Mouse (Mus musculus) heart, adult 8-10 months (tissue): ENCODE results near the gene Pde9a. TPM values are rescaled to one million over a fixed set of nuclear protein-coding genes. Genes with fewer than 3 reads are reported as not detected.

Source experiments
- DNase-seq: peaks from one replicate; pipeline ENCODE4 v3.0.0; 2022; ENCODE audit warnings: low spot score
- total RNA-seq, 4 experiments: library from RNA; stranded (reverse); gene quantifications; 2 replicates each; pipeline ENCODE4 v1.2.4; 2022

Pde9a gene
- total RNA-seq, 4 experiments from 2014 or later = 3.1 to 5.5 (median 4.2) TPM

DNA sequence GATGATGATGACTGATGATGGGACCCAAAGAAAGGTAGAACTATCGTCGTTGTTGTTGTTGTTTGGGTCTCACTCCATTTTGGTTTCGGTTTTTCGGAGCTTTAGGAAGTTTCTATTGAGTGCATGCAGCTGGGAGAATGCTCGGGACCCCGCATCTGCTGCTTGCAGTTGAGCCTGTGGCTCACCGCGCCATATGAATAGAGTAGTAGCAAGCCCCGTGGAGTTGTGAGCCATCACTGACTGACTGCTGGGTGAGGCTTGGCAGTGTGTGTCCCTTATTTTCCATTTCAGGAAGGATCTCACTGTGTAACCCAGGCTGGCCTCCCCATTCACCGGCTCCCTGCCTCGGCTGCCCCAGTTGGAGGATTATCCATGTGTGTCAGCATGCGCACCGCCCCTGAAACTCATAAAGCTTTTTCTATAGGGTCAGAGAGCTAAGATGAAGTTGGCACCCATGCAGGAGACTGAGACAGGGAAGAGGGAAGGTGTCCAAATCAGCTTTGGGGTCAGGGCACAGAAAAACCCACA, 47.5 kb downstream of the Pde9a start:
- no peak for DNase-seq

DNA sequence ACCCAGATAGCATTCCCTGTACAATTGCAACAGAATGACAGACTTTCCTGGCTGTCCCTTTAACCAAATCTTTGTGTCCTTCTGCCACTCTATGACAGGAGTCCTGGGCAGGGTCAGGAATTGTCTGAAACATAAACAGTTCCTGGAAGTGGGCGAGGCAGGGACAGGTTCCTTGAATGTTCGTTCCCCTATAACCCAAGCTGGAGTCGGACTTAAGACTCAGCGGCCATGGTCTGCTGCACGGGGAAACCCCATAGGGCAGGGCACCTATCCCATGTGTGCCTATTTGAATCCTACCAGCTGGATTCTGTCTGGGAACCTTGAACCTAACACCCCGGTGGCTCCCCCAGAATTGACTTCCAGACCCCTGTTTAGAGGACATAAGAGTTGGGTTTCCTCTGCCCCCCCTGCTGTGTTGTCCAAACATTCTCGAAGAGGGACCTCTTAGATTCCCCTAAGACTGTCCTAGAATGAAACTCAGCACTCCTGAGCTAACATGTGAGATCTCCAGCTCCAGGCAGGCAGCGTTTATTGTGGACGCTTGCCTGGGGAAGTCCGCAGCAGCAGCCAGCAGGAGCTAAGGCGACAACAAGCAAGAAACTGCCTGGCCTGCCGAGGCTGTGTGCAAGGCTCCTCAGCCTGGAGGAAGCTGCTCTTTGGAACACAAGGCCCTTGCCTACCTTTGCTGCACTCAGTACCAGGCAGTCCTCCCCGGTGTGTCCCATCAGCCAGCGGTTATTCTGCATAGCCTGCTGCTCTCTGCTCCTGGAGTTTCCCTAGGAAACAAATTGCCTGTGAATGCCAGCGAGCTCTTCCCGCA, 48.2 kb downstream of the Pde9a start:
- DNase-seq = peak; percentile 34

DNA sequence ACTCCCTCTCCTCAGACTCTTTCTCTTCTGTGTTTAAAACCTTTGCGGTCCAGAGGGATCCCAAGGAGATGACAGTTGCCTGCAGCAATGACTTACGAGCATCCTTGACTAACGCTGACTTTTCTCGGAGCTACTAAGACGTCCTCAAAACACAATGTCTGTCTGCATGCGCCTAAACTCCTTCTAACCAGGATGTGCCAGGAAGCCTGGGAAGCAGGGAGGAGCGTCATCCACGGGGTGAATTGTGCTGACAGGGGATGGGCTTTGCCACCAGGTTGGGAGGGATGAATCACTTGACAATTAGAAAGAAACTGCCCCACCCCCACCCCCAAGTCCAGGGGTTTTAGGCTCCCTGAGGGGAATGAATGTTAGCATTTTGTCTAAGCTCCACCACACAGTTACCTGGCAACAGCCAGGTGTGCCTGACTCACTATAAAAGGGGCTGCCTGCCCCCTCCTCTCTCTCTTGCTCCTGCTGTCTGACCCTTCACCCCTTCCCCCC, 48.9 kb downstream of the Pde9a start:
- no peak for DNase-seq

DNA sequence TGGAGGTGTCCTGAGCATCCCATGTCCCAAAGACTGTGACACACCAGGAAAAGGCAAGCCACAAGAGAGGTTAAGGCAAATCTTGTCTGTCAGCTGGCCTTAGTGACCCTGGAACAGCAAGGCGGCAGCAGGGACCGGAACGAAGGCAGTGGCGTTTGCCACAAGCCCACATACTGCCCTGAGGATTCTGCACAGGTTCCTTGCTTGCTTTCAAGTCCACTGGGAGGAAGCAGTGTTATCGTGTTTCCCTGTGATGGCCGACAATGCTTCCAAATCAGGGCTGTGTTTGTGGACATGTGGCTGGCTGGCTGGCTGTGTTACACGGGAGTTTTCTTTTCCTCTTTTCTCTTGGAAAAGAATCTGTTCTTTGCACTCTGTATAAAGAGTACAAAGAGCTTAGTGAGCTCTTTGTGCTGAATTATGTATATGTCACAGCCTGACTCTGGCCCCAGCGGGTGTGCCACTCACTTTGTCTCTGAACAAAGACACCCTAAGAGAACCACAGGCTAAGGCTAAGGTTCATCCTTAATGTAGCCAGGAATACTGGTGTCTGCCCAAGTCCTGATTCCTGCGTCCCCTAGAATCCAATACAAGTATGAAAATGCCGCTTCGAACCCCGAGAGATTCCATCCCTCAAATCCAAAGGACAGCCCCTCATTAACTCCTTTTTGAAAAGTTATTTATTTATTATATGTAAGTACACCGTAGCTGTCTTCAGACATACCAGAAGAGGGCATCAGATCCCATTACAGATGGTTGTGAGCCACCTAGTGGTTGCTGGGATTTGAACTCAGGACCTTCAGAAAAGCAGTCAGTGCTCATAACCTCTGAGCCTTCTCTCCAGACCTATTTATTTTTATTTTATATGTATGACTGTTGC, 50.2 kb downstream of the Pde9a start:
- no peak for DNase-seq

GRCm38 (mm10) chr17:31436814-31437406, 50.9 kb downstream of the Pde9a start:
- no peak for DNase-seq

DNA sequence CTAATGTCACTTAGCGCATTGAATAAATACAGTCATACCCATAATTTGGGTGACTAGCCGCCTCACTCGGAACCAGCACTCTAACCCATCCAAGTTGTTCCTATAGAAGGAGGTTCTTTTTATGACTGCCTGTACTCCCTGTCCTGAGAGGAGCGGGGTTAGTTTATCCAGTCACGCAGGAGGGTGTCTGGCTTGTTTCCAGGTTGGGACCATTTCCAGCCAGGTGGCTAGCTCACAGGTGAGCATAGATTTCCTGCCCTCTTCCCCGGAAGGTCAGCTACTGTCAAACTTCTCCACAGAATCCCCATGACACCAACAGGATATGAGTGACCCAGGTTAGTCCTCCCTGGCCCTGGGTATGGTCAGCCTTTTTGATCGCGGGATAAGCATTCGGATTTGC, 51.5 kb downstream of the Pde9a start:
- no peak for DNase-seq

- DNase-seq = no peak
Observed at GRCm38 (mm10) chr17:31439978-31440377, 54.0 kb downstream of the Pde9a start.

- no peak for DNase-seq
Observed at GRCm38 (mm10) chr17:31442513-31442912, 56.5 kb downstream of the Pde9a start.

- DNase-seq = no peak
Observed at GRCm38 (mm10) chr17:31444251-31444650, 58.2 kb downstream of the Pde9a start.

GRCm38 (mm10) chr17:31445061-31445731, 59.2 kb downstream of the Pde9a start:
- DNase-seq = no peak

- no peak for DNase-seq
Observed at GRCm38 (mm10) chr17:31447766-31448165, 61.8 kb downstream of the Pde9a start.

DNA sequence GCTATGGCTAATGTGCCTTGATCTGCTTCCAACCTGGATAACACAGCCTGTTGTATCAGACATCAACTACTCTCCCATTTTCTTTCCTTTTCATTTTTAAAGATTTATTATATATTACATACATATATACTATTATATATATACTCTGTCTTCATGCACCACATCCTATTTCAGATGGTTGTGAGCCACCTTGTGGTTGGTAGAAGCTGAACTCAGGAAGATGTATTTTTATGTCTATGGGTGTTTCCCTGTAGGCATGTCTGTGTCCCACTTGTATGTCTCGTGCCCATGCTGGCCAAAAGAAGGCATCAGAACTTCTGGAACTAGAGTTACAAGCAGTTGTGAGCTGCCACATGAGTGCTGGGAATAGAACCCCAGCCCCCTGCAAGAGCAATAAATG, 62.5 kb downstream of the Pde9a start:
- DNase-seq = no peak

DNA sequence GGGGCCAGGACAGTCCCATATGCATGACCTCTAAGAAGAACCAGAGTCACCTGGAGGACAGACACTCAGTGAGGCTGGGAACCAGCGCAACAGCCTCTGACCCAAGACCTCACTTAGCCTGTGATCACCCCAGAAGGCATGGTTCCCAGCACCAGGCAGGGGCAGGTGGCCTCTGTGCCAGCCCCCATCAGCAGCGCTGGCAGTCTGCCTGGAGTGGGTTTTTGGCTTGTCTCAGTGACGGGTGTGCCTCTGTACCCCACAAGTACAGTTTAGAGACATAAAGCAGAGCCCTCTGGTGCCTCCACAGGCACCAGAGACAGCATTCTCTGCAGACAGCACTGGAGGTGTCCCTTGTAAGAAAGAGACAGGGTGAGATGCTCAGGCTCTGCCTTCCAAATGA, 64.2 kb downstream of the Pde9a start:
- no peak for DNase-seq

DNA sequence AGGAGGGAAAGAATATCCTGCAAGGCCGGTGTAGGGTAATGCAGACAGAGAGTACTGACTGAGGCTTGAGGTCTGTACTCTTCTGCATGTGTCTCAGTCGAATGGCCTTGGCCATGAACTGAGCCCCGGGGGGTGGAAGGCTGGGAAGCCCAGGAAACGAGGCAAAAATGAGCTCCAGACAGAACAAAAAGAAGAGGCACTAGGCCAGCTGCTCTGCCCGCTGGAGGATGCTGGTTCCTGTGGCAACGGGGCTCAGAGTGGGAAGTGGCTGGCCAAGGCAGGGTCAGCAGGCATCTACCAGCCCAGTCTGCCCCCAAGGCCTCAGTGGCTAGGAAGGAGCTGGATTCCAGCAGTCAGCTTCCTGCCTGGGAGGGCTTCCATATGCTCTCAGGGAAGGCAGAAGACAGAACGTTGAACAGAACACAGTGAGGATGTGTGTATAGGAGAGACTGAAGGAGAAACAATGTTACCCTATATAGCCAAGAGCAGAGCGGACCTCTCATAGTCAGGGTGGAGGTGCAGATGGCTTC, 65.2 kb downstream of the Pde9a start:
- no peak for DNase-seq

GRCm38 (mm10) chr17:31452816-31453215, 66.8 kb downstream of the Pde9a start:
- no peak for DNase-seq

- no peak for DNase-seq
Observed at GRCm38 (mm10) chr17:31453476-31453875, 67.5 kb downstream of the Pde9a start.

- DNase-seq = no peak
Observed at GRCm38 (mm10) chr17:31454056-31454455, 68.0 kb downstream of the Pde9a start.

DNA sequence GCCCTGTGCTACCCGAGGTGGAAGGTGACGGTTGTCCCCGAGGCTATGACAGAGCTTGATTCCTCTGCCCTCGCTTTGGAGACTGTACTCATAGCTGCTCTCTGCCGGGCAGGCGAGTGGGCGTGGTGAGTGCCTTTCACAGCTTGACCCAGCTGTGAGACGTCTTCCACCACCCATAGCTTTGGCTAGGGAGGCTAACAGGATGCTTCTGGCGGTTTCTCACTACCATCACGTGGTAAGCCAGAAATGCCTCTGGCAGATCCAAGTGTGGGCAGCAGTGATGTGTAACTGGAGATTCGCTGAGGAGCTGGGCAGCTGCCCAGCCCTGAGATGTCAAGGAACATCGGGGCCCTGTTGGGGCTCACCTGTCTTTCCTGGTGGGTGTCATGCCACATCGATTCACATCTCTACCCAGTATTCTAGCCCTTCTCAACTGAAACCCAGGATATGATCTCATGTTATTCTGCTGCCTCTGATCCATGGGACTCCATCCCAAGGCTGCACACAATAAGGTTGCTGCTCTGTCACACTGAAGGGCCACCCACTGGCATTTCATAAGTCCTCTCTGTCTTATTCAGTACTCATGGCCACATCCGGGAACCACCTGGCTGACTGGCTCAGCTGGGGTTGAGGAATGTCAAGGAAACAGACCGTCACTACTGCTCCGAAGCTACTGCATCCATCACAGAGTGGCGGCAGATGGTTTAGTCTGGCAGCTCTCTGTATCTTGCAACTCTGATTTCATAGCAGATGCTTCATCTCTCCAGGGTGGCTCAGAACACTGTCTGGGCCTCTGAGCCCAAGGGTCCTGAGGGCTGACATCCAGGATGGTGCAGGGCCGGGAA, 70.9 kb downstream of the Pde9a start:
- no peak for DNase-seq

- DNase-seq = no peak
Observed at GRCm38 (mm10) chr17:31460416-31460815, 74.4 kb downstream of the Pde9a start.

- DNase-seq = no peak
Observed at GRCm38 (mm10) chr17:31462506-31462905, 76.5 kb downstream of the Pde9a start.
